Mouse (Mus musculus) spleen, postnatal 14 days (tissue): ENCODE data around the gene Top2a.

Source experiments
- DNase-seq, 2 experiments: peaks; one replicate each; pipeline ENCODE4 v3.0.0; 2021 to 2022; ENCODE audit warnings: low spot score in 2 of 2

Gene Top2a

DNA sequence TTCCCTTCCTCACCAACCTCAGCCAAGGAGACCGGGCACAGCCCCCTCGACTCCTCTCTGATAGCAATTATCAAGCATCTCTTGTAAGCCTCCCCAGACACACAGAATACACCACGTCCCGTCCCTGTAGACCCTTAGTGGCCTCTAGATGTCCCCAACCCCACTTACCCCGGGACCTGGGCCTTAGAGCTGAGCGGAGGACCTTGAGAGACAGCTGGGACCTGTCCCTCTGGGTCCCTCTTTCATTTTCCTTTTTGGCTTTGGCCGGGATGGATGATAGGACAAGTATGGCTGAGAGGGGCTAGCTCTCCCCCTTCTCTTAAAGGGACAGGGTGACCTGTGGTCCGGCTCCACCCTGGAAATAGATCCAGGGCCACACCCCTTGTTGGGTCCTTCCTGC is 40.4 kb downstream of the Top2a start:
- DNase-seq, result no peak

DNA sequence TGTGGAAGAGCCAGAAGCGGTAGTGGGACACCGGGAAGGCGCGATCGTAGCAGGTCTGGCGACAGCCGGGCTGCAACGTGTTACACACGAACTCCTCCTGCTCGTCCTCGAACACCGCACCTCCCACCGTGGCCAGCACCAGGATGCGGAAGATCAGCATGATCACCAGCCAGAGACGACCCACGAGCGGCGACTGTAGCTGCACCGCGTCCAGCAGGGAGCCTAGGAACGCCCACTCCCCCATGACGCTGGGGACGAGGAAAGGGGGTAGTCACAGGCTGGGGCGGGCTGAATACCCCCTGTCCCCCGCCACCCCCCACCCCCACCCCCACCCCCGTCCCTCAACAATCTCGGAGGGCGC is 41.2 kb downstream of the Top2a start, which contains the start of gene Gjd3:
Gene Gjd3 (minus strand): TSS at position 244 of the 361 bp plus-strand sequence.
- no peak for DNase-seq

DNA sequence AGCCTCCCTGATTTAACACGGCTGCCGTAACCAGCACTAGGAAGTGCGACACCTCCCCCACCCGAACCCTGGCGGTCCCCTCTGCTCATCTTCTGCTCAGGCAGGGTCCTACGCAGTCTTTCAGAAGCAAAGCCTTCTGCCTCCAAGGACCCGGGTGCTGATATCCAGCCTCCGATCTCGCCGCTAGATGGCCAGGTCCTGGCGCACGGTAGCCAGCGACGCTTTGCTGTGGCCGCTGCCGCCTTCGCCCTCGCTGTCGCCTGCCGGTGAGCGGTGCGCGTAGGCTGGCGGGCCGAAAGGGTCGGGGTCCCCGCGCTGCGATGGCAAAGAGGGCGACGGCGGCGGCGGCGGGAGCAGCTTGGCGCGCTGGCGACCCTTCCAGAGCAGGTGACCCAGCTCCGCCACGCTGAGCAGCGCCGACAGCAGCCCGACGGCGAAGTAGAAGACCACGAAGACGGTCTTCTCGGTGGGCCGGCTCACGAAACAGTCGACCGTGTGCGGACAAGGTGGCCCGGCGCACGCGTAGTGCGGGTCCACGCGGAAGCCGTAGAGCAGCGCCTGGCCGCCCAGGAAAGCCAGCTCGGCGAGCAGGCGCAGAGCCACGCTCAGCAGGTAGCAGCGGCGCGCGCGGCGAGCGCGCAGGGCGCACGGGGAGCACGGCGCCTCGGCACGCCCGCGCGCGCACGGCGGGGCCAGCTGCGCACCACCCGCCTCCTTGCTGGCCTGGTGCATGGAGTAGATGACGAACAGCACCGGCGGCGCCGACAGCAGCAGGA is 41.8 kb downstream of the Top2a start:
- no peak for DNase-seq

DNA sequence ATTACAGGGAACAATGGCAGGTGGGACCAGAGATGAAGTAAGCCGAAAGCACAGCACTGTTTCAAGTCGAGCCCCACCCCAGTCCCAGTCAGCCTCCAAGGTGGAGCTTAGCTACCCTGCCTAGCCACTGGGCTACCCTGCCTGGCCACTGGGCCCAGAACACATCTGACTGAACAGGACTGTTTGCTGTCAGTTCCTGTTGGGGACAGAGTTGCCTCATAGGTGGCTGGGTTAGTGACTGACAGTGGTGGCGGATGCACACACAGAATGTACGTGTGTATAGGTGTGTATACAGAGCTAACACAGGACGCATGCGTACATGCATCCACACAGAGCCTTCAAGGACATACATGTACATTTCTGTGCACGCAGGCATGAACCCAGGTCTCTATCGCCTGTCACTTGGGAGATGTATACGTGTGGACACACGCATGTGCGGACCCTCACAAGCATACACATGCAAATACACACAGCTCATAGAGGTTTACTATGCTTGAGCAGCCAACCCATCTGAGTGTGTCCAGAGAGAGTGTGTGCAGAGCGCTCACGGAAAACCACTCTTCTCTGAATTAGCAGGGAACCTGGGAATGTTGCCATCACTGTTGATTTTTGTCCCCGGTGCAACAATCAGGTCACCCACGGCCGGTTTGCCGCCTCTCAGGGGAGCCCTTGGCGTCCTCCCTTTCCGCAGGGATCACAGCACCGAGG is 42.5 kb downstream of the Top2a start:
- DNase-seq, result no peak

DNA sequence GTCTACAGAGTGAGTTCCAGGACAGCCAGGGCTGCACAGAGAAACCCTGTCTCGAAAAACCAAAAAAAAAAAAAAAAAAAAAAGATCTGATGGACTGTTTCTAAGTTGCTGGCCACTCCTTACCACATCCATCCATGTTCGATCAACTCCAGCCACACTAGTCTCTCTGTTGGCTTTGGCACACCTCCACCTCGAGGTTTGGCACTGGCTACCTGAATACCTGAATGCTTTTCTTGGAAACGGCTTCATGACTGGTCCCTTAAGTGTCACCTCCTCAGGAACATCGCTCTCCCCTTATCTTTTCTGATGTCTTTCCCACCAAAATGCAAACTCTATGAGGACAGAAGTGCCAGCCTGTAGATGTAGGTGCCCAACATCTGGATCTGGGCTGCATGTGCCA is 44.6 kb downstream of the Top2a start:
- no peak for DNase-seq

DNA sequence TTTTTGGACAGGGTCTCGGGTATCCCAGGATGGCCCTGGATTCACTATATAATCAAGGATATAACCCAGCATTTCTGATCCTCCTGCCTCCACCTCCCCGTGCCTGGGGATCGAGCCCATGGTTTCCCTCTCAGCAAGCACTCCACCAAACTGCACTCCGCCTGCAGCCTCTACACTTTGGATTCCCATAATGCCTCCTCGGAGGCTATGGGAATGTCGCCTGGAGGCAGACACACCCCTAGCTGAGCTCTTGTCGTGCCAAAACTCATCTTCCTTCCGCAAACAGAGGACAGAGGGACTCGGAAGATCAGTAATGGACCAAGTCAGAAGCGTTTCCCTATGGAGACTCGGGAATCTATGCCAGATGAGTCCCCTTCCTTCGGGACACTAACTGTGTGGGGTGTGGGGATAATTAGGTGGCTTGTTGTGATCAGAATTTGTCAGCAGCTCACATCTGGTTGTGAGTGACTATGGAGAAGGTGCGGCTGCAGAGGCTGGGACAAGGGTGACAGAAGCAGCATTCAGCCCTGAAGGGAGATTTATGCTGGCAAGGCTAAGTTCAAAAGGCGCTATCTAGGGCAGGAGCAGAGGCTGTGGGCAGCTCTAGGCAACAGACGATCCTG is 45.4 kb downstream of the Top2a start:
- DNase-seq, result no peak

DNA sequence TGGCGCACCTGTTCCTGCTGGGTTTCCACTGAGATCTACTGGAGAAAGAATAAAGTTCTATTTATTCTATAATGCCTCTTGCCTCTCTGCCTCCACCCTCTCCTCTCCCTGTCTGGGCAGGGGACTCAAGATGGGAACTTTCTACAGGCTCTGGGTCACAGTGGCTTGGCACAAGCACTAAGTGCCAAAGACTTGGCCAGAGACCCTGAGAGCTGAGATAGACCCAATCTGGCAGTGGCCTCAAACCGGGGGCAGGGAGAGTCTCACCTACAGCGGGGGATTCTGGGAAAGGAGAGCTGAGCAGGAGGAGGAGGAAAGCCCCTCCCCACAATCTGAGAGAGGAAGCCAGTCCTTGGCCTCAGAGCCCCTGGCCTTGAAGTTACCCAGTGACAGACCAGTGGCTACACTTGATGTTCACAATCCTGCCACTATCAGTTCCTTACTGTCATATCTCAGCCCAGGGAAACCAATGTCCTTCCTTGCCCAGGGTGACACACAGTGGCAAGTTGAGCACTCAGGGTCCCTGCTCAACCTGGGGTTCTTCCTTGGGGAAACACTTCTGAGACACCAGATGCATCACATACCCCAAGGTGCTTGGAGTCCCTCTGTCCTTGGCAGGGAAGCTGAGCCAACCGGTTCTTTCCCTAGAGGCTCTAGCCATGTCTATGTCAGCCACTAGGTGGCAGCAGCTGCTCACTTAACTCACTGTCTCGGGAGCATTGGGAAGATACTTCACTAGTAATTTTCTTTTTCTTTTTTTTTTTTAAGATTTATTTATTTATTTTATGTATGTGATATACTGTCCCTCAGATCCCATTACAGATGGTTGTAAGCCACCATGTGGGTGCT is 48.9 kb downstream of the Top2a start:
- peak in 1 of 2 experiments; percentile 66 for DNase-seq

DNA sequence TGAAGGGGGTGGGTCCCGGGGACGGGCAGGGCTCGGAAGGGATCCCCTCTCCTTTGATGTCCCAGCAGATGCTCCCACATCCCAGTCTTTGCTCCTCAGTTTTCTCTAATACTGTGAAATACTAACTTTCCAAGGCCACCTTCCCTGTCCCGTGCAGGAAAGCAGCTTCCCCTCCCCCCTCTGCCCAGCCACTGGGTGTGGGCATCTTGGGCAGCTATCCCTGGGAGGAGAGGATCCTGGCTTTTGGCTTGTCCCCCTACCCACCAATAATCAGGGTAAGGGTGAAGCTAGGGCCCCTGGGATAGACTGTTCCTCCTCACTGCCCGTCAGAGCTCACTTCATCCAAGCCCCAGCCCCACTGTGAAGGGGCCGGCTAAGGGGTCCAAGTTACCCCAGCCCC is 49.8 kb downstream of the Top2a start:
- DNase-seq, result no peak

DNA sequence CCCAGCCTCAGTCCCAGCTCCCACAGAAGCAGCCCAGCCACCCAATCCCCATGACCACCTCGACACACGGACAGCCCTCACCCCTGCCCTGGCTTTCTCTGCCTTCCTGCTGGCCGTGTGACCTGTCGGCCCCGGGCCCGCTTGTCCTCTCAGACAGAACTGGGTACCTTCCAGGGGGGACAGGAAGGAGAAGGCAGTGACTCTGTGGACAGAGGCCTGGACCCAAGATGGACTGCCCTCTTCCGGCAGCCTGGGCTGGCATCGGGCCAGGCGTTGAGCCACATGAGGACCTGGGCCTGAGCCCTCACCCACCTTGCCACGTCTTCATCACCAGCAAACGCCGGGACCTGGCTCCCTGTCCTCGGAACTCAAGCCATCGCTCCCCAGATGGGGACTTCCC is 50.4 kb downstream of the Top2a start:
- DNase-seq, result no peak

DNA sequence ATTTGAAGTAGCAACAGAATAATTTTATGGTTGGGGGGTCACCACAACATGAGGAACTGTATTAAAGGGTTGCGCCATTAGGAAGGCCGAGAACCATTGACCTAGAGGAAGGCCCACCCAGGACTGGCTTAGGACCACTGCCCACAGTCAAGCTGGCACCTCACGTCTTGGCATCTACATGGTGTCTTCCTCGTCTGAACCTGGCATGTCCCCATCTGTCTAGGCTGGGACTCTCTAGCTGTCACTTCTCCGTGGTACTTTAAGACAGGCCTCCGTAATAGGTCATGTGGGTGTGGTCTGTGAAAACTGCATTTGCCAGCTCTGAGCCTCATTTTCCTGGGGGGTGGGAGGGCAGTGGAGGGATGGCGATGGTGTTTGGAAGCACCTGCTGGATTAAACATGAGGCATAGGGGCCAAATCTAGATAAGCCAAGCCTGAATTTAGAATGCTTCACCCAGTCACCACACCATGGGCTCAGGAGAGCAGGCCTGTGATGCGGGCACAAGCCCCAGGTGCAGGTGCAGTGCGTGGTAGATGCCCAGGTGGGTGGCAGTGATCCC is 51.1 kb downstream of the Top2a start:
- no peak for DNase-seq

DNA sequence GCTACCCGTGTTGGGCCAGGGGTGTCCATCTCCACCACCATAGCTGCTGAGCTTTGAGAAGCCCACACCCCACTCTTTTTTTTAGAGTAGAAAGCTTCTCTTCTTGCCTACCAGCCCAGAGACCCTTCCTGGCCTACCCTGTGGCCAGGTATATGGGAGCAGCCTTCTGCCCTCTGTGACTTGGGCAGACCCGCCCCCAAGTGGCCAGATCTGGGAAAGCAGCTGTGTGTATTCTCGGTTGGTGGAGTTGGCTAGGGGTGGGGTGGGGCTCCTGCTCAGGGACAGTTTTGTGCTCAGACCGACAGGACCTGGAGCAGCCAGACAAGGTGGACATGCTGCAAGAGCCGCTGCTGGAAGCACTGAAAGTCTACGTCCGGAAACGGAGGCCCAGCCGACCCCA is 51.8 kb downstream of the Top2a start:
- DNase-seq, result peak; percentile 66 to 79

DNA sequence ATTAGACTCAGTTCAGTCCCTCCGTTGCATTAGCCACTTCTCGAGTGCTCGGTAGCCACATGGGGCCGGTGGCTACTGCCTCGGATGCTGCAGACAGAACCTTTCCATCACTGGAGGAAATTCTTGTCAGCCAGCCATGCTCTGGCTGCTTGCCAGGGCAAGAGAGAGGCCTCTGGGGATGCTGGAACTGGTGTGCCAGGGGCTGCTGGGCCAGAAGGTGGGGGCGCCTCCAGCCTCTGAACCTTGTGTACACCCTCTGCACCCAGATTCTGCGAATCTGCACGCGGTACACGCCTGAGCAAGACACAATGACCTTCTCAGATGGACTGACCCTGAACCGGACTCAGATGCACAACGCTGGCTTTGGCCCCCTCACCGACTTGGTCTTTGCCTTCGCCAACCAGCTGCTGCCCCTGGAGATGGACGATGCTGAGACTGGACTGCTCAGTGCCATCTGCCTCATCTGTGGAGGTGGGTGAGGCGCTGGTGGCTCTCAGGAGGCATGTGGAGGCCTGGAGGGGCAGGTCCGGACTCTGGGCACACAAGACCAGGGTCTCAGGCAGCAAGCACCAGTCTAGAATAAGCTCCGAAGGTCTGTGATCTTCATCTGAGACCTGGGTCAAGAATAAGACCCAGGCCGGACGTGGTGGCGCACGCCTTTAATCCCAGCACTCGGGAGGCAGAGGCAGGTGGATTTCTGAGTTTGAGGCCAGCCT is 52.5 kb downstream of the Top2a start:
- no peak for DNase-seq

DNA sequence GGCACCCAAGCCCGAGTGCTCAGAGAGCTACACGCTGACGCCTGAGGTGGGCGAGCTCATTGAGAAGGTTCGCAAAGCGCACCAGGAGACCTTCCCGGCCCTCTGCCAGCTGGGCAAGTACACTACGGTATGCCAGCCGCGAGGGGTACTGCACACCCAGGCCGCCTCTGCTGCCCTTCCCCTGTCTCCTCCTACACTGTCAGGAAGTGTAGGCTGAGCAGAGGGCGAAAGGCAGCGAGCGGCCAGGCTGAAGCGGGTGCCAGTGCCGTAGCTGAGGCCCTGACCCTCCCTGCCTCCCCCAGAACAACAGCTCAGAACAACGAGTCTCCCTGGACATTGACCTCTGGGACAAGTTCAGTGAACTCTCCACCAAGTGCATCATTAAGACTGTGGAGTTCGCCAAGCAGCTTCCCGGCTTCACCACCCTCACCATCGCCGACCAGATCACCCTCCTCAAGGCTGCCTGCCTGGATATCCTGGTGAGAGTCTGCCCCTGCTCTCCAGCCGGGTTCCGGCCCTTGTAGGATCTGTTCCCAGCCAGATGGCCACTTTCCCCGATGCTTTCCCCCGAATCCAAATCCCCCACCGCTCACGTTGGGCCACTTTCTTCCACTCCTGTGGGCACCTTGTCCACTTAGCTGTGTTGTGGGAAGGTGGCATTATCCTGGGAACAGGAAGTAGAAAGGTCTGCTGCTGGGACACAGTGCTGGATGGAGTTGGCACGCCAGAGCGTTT is 53.6 kb downstream of the Top2a start:
- no peak for DNase-seq

DNA sequence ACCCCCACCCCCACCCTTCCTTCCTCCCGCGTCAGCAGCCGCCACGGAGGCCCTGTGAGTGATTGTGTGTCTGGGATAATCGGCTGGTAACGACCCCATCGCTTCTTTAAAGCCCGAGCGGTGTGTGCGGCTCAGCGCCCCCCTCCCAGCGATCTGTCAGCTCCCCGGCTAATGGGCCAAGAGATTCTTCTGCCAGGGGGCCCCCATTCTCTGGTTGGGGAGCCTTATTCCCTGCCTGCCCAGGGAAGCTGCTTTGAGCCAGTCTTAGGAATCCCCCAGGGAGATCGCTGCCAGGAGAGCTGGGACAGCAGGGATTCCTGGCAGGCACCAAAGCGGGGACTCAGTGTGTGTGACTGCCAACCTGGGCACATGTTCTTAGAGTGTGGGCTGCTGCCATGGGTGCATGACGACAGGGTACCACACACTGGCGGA is 54.5 kb downstream of the Top2a start:
- no peak for DNase-seq

DNA sequence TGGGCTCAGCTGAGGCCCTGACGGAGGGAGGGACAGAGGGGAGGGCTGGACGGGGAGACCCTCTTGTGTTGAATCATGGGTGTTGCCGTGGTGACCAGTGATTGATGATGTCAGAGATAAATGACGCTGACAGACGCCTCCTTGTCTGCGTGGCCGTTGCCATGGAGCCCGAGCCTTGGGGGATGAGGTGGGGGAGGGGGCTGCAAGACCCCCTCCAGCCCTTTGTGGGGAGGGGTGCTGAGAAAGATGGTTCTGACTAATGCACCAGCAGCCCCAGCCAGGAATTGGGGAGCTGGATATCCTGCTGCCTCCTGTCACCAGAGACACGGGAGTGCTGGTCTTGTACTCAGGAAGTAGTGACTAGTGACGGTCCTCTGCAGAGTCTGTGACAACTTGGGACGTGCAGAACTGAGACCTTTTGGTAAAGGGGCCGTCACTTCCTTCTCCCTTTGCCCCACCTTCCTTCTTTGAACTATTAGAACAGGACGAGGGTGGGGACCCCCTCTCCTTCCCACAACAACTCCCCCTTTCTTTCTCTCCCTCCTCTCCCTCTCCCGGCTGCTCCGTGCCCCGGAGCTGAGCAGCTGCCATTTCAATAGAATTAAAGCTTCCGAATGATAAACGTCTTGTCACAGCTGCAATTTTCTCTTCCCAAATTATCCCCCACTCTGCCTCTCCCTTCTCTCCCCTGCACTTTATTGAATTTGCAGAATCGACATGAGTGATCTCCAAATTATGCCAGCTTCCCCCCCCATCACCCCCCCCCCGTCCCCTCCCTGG is 55.1 kb downstream of the Top2a start:
- no peak for DNase-seq

DNA sequence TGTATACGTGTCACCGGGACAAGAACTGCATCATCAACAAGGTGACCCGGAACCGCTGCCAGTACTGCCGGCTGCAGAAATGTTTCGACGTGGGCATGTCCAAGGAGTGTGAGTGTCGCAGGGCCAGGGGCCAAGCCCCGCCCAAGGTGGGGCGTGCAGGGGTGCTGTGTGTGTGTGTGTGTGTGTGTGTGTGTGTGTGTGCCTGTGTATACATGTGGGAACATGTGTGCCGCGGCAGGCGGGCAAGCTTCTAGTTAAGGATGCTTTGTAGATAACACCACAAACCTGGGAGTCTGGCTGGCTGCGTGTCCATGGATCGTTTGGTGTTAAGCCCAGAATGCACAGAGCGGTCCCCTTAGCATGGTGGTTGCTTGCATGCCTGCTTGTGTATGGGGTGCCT is 55.9 kb downstream of the Top2a start:
- DNase-seq, result no peak

DNA sequence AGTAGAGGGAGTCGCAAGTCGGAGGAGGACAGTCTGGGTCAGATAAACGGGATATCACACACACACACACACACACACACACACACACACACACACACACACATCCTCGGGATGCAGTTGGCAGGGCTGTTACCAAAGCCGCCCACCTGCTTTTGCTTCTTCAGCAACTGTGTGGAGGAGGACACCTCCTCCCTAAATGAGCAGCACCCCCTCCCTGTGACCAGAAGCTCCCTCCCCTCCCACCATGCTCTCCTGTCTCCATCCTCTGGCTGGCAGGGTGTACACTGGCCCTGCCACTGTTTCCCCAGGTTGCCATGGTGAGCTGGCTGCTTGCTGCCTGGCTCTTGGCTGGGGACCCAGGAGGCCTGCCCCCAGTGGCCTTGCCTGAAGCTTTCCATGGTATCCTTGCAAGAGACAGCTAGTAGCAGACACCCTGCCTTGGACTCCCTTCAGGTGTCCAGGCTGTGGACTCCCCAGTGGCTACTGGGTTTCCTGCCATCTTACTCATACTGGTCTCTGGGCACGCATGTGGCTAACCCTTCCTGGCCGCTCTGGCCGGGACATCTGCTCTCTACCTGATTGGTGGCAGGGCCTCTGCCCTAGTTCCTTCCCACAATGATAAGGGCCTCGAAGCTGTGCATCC is 57.4 kb downstream of the Top2a start:
- DNase-seq, result no peak

DNA sequence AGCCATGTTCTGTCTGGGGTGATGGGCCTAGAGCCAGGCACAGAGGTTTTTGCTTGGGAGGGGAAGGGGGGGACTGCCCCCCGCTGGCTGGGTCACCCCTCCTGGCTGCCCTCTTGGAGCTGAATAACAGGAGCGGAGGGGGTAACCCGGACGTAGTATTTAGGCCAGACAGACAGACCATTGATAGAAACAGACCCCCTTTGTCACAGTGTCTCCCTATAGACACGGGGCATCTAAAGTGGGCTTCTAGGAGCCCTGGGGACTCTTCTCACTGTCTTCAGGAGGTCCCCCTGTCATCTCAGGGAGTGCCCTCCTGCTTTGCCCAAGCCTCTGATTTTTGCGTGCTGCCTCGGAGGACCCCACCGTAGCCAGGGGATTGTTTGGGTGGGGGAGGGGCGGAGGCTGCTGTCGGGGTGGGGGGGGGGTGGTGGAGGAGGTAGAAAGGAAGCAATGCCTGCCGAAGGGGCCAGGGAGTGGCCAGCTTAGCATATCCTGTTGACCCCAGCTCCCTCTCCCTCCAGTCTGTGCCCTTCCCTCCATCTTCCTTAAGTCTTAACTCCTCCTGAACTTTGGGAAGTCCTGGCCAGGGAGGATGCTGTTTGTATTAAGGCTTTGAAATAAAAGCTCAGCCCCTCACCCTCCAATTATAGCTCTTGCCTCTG is 58.4 kb downstream of the Top2a start:
- DNase-seq, result no peak
